Mouse (Mus musculus) limb, embryonic 15.5 days (tissue): ENCODE results near the gene Actl10. TPM values are rescaled to one million over a fixed set of nuclear protein-coding genes. Genes with fewer than 3 reads are reported as not detected.

ENCODE experiments used
- ATAC-seq: fragments of 200-750 bp; cut with Nextera tagmentation; 2 replicates; pipeline ENCODE4 v1.8.0; 2017; ENCODE audit warnings: low read depth, moderate TSS enrichment; ENCODE audit not compliant: insufficient number of reproducible peaks, low FRiP score, low TSS enrichment
- H3K27ac ChIP-seq: fragments of 300-500 bp; sonication (generic); 2 replicates; pipeline ENCODE4 v1.5.1; 2015; ENCODE audit warnings: moderate library complexity, mild to moderate bottlenecking, inconsistent platforms
- H3K27me3 ChIP-seq: fragments of 300-500 bp; sonication (generic); 2 replicates; pipeline ENCODE4 v1.6.1; 2015; ENCODE audit warnings: inconsistent platforms
- H3K36me3 ChIP-seq: fragments of 300-500 bp; sonication (generic); 2 replicates; pipeline ENCODE4 v1.6.1; 2015; ENCODE audit warnings: inconsistent platforms
- H3K4me1 ChIP-seq: fragments of 300-500 bp; sonication (generic); 2 replicates; pipeline ENCODE4 v1.6.1; 2015; ENCODE audit warnings: inconsistent platforms
- H3K4me2 ChIP-seq: fragments of 300-500 bp; sonication (generic); 2 replicates; pipeline ENCODE4 v1.6.1; 2015; ENCODE audit warnings: mild to moderate bottlenecking, inconsistent platforms
- H3K4me3 ChIP-seq: fragments of 300-500 bp; sonication (generic); 2 replicates; pipeline ENCODE4 v1.5.1; 2015; ENCODE audit warnings: mild to moderate bottlenecking, inconsistent platforms
- H3K9ac ChIP-seq: fragments of 300-500 bp; sonication (generic); 2 replicates; pipeline ENCODE4 v1.6.1; 2015; ENCODE audit warnings: inconsistent platforms
- H3K9me3 ChIP-seq: fragments of 300-500 bp; sonication (generic); 2 replicates; pipeline ENCODE4 v1.6.1; 2016; ENCODE audit warnings: inconsistent platforms
- WGBS: fragments of 180-500 bp; shearing (Covaris S2); methylation state at CpG from one replicate; pipeline ENCODE4 v1.1.7; 2015; 5-methylcytosine and 5-hydroxymethylcytosine counted together
- polyA plus RNA-seq: library from polyadenylated mRNA; unstranded; fragments of >200 nt; fragmentation: Nextera tagmentation; extraction: Ambion mirVana; gene quantifications from 2 replicates; pipeline ENCODE4 v1.2.1, GENCODE M21; 2015

Actl10 gene
- polyA plus RNA-seq, 1 experiment from 2014 or later: 0.19 TPM

DNA sequence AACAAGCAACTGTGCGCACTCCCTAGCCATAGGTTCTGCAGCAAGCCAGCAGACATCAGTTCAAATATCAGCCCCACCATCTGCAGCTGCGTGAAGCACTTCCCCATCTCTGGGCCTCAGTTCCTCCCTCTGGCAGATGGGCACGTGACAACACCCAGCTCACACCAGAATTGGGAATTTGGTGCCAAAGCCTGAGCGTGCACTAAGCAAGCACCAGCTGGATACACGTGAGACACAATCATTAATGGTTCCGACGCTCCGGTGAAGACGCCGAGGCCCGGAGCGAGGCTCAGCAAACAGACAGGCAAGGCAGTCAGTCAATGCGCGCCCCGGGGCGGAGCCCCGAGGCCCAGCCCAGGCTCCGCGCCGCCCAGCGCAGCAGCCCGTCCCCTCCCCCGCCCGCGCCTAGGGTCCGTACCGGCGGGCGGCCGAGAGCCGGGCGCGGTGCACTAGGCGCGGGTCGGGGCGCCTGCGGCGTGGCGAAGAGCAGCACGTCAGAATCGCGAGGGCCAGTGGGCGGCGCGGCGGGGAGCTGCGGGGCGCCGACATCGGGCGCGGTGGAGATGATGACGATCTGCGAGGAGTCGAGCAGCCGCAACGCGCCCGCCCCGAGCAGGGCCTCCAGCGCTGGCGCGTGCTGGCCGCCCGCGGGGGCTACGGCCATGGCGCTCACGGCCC is 17.6 kb downstream of the Actl10 start:
- H3K4me1 ChIP-seq: peaks cover 63% of the 10 kb centered on the region
- peak; percentile 54 for ATAC-seq
- WGBS: under 1% methylated on average over 67 of the region's 70 CpGs

DNA sequence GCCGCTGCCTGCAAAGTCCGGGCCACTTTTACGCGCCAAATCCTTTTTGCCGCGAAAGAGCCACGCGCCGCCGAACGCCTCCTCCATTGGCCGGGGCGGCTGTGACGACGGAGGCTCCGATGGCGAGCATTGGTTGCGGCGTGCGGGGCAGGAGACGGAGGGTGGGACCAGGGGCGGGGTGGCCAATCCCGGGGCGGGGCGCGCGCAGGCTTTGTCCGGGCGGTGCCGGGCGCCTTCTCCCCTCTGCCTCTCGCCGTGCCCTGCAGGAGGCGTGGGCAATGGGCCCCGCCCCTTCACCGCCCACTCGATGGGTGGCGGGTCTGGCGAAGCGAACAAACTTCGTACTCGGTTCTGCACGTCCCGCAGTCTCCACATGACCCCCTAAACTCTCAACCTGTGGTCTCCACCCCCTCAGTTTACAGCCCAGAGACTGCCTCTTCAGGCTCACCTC is 18.3 kb downstream of the Actl10 start, which contains the start of gene E2f1:
E2f1 (minus strand) TSS at position 57 of the 451 bp plus-strand sequence.
- Histone ChIP-seq H3K4me2 (peak within 1 kb of the TSS; percentile 80), H3K9me3 (no peaks in the 10 kb centered on the region), H3K9ac (peak within 1 kb of the TSS; percentile 55), H3K27me3 (no peaks in the 10 kb centered on the region), H3K4me3 (peak within 1 kb of the TSS; percentile 78), H3K36me3 (0 out of 2 replicates have a peak, but pooled peaks cover 3% of the 10 kb centered on the region), H3K27ac (peak within 1 kb of the TSS; percentile 85), H3K4me1 (peaks cover 58% of the 10 kb centered on the region)
- WGBS: under 1% methylated on average over 44 of the region's 44 CpGs
- ATAC-seq: peak; percentile 94

More for the DNA sequence above, 17.6 kb downstream of the Actl10 start:
- no peaks in the 10 kb centered on the region for H3K27me3 ChIP-seq
- H3K4me2 ChIP-seq: peak overlapping the region; percentile 80
- peak overlapping the region; percentile 55 for H3K9ac ChIP-seq
- H3K4me3 ChIP-seq: peak overlapping the region; percentile 78
- H3K27ac ChIP-seq: peak overlapping the region; percentile 85
- 0 out of 2 replicates have a peak, but pooled peaks cover 4% of the 10 kb centered on the region for H3K36me3 ChIP-seq
- H3K9me3 ChIP-seq: no peaks in the 10 kb centered on the region

DNA sequence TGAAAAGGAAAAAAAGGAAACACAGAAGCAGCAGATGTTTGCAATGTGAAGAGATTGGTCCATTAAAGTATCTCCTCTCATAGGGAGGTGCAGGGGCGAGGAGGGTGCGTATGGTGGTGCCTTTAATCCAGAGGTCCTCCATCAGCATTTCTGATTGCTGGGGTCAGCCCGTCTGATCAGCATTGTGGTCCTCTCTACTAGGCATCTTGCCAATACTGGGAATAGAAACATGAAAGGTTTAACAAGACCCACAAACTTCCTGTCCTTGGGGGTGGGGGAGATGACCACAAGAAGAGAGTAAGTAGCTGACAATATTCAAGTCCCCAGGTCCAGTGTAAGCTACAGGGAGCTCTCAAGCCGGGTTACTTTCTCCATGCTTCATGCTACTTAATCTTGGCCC is 19.1 kb downstream of the Actl10 start:
- Histone ChIP-seq H3K27ac (peak overlapping the region; percentile 75), H3K4me1 (peaks cover 53% of the 10 kb centered on the region)
- ATAC-seq: no peak

DNA sequence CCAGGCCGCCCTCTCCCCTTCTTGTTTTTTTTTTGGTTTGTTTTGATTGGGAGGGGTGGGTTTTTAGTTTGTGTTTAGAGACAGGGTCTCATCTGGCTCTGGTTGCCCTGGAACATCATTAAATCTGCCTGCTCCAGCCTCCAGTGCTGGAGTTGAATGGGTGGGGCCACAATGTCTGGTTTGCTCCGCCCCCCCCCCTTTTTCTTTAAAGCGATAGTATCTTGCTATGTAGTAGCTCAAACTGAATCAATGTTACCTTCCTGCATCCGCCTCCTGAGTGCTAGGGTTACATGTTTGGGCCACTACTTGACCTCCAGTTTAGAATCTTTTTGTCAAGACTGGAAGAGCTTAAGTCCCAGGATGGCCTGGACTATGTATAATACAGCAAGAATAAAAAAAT is 19.7 kb downstream of the Actl10 start:
- H3K36me3 ChIP-seq: no peaks in the 10 kb centered on the region
- H3K4me2 ChIP-seq: no peak overlapping the region
- no peak overlapping the region for H3K9ac ChIP-seq
- no peaks in the 10 kb centered on the region for H3K9me3 ChIP-seq
- 75% methylated on average over 4 of the region's 4 CpGs for WGBS
- H3K4me3 ChIP-seq: no peak overlapping the region
- peaks cover 47% of the 10 kb centered on the region for H3K4me1 ChIP-seq
- peak overlapping the region; percentile 75 for H3K27ac ChIP-seq
- no peaks in the 10 kb centered on the region for H3K27me3 ChIP-seq
- ATAC-seq: no peak

More for the DNA sequence above, 19.1 kb downstream of the Actl10 start:
- H3K9ac ChIP-seq: no peak overlapping the region
- no peaks in the 10 kb centered on the region for H3K27me3 ChIP-seq
- H3K4me2 ChIP-seq: no peak overlapping the region
- H3K9me3 ChIP-seq: no peaks in the 10 kb centered on the region
- no peaks in the 10 kb centered on the region for H3K36me3 ChIP-seq
- H3K4me3 ChIP-seq: peak overlapping the region; percentile 78; the same call in 1 of the 2 replicates
- 62% methylated on average over 4 of the region's 4 CpGs for WGBS

DNA sequence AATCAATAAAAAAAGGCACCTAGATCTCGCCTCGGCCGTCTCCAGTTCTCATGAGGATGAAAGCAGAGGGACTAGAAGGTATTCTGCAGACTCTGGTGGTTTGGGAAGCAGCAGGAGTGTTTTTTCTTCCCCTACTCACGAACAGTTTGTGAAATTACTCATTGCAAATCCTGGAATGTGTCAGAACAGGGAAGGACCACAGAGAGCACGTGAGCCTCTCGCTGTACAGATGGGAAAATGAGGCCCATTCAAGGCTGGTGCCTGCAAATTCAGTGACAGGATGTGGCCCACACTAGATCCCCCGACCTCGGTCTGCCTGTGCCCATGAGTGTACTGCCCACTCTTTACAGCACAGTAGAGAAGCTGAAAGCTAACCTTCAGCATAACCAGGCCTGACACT is 20.4 kb downstream of the Actl10 start:
- ATAC-seq: no peak
- H3K27me3 ChIP-seq: no peaks in the 10 kb centered on the region

DNA sequence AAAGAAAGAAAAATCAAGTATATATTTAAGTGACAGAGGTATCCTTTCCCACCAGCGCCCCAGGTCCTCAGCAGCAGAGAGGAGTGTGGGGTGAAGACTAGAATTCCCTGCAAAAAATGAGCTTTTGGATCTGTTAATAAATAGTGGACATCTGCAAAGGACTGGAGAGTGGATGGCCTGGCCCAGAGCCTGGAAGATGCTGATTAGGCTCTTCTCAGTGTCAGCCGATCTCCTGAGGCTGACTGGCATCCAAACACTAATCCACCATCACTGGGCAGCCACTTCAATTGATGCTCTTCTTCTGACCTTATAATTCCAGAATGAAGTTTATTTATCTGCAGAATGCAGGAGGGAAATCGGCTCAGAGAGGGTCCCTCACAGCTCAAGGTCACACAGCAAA is 21.4 kb downstream of the Actl10 start:
- peaks cover 32% of the 10 kb centered on the region for H3K4me1 ChIP-seq
- 79% methylated on average over 3 of the region's 3 CpGs for WGBS
- H3K4me3 ChIP-seq: no peak overlapping the region
- no peak overlapping the region for H3K4me2 ChIP-seq
- no peak overlapping the region for H3K27ac ChIP-seq
- no peaks in the 10 kb centered on the region for H3K27me3 ChIP-seq
- no peak overlapping the region for H3K9ac ChIP-seq
- no peak for ATAC-seq
- H3K9me3 ChIP-seq: no peaks in the 10 kb centered on the region
- no peaks in the 10 kb centered on the region for H3K36me3 ChIP-seq

More for the DNA sequence above, 20.4 kb downstream of the Actl10 start:
- Histone ChIP-seq H3K36me3 (no peaks in the 10 kb centered on the region), H3K27ac (peak overlapping the region; percentile 77), H3K4me3 (no peak overlapping the region), H3K4me1 (peaks cover 41% of the 10 kb centered on the region), H3K9me3 (no peaks in the 10 kb centered on the region), H3K4me2 (no peak overlapping the region), H3K9ac (no peak overlapping the region)
- 47% methylated on average over 8 of the region's 8 CpGs for WGBS

DNA sequence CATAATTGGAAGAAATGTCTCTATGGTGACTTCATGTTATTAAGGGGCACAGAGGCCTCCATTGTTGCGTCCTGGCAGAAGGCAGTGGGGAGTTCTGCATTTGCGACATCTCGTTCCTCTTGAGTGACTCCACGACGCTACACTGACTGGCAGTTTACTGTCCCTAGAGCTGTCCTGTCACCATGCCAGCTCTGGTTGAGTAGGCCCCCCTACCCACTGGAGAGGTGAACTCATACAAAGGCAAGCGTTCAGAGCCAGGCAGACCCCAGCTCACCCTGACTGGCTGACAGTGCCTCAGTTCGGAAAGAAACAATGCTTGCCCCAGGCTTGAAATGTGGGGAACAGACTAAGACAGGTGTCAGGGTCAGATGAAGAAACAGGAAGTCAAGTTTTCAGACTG is 22.7 kb downstream of the Actl10 start:
- H3K27ac ChIP-seq: no peak overlapping the region
- H3K27me3 ChIP-seq: no peaks in the 10 kb centered on the region
- H3K9me3 ChIP-seq: no peaks in the 10 kb centered on the region
- no peak overlapping the region for H3K4me3 ChIP-seq
- H3K9ac ChIP-seq: no peak overlapping the region
- no peak overlapping the region for H3K4me2 ChIP-seq
- 68% methylated on average over 7 of the region's 7 CpGs for WGBS
- no peak for ATAC-seq
- H3K36me3 ChIP-seq: no peaks in the 10 kb centered on the region
- H3K4me1 ChIP-seq: peaks cover 19% of the 10 kb centered on the region

DNA sequence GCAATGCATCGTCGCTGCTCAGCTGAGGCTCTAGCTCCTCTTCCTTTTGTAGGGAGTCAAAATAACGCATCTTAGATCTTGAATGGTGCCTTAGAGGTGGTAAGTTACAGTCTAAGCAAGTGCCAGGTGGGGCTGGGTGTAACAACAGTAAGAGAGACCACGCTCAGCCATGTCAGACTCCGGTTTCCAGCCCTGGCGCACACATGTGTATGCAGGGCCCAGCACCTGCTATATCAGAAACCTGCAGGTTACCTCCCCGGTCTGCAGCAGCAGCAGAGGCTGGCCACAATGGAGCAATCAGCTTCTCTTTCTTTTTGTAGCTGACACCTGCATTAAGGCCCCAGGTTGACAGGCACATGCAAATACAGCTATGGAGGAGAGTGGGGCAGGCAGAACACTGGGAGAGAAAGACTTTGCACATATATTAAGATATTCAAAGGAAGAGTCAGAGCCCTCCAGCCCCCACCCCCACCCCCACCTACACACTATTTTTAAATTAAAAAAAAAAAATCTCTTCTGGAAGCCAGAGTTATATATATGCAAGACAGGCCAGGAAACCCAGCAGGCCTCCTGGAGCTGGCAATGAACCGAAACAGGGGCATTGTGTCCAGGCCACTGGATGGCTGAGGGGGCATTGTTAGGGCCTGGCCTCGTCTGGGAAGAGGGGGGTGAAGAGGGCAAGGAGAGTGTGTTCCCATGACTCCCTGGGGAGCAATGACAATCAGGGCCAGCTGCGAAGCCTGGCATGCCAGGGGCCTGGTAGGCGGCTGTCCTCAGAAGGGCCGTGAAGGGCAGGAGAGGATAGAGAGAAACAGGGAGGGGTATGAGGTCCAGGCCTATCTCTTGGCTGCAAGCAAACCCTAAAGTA is 25.5 kb downstream of the Actl10 start:
- H3K4me3 ChIP-seq: no peak overlapping the region
- H3K9me3 ChIP-seq: no peaks in the 10 kb centered on the region
- WGBS: 54% methylated on average over 12 of the region's 12 CpGs
- no peaks in the 10 kb centered on the region for H3K27me3 ChIP-seq
- no peak overlapping the region for H3K4me2 ChIP-seq
- ATAC-seq: no peak
- no peak overlapping the region for H3K9ac ChIP-seq
- H3K4me1 ChIP-seq: peaks cover 3% of the 10 kb centered on the region; the same call in 1 of the 2 replicates
- H3K27ac ChIP-seq: no peak overlapping the region
- H3K36me3 ChIP-seq: no peaks in the 10 kb centered on the region

DNA sequence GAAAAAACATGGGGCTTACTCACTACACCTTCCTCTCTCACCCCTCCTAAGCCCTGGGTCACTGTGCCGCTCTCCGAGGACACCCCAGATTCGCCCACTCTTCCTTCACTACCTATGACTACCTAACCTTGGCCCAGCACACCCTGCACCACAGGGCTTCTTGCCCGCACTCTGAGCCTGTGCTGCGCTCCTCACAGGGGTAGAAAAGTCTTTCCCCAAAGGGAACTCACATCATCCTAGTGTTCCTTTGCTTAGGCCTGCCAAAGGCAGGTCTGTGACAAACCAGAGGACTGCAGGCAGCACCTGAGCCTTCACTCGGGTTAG is 26.1 kb downstream of the Actl10 start:
- H3K9ac ChIP-seq: no peak overlapping the region
- no peak overlapping the region for H3K4me2 ChIP-seq
- WGBS: 87% methylated on average over 6 of the region's 6 CpGs
- H3K4me1 ChIP-seq: 0 out of 2 replicates have a peak, but pooled peaks cover 2% of the 10 kb centered on the region
- no peaks in the 10 kb centered on the region for H3K36me3 ChIP-seq
- no peaks in the 10 kb centered on the region for H3K27me3 ChIP-seq
- no peaks in the 10 kb centered on the region for H3K9me3 ChIP-seq
- H3K4me3 ChIP-seq: no peak overlapping the region
- ATAC-seq: no peak
- no peak overlapping the region for H3K27ac ChIP-seq

DNA sequence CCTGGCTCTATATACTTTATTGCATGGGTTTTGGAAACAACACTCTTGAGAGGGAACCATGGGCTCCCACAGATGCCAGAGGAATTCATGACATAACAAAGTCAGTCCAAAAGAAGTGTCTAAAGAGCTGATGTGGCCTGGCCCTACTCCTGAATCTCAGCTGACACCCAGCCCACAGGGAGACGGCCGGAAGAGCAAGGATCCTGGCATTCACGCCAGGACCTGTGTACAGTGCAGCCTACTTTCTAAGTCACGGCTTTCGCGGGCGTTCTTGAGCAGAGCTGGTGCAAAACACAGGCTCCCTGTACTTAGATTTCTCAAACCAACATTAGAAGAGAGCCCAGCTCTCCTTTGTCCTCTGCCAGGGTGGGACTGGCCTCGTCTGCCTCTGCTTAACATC is 29.0 kb downstream of the Actl10 start:
- Histone ChIP-seq H3K9ac (no peak overlapping the region), H3K27ac (no peak overlapping the region), H3K4me1 (peaks cover 16% of the 10 kb centered on the region), H3K4me3 (no peak overlapping the region), H3K4me2 (no peak overlapping the region), H3K36me3 (no peaks in the 10 kb centered on the region), H3K9me3 (no peaks in the 10 kb centered on the region), H3K27me3 (no peaks in the 10 kb centered on the region)
- 69% methylated on average over 8 of the region's 8 CpGs for WGBS
- ATAC-seq: no peak

DNA sequence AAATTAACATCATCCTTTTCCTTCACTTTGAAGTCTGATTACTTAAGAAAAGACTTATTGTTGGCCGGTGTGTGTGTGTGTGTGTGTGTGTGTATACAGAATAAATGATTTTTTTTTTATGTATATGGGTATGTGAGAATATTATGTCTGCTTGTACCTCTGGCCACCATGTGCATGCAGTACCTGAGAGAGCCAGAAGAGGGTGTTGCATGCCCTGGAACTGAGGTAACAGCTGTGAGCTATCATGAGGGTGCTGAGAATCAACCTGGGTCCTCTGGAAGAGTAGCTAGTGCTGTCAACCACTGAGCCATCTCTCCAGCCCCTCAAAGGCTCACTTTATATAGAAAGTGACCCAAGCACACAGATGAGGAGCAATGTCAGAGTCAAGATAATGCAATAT is 29.8 kb downstream of the Actl10 start:
- Histone ChIP-seq H3K27ac (no peak overlapping the region), H3K9ac (no peak overlapping the region), H3K4me2 (no peak overlapping the region), H3K36me3 (no peaks in the 10 kb centered on the region; the same call in 1 of the 2 replicates), H3K27me3 (no peaks in the 10 kb centered on the region), H3K4me1 (peaks cover 16% of the 10 kb centered on the region), H3K4me3 (no peak overlapping the region), H3K9me3 (no peaks in the 10 kb centered on the region)
- ATAC-seq: no peak
- 97% methylated on average over 1 of the region's 1 CpGs for WGBS
